Mouse (Mus musculus): ENCODE data around the gene Fgd5.

Fgd5 gene

GRCm38 (mm10) chr6:92004806-92005205 lies 26.1 kb downstream of the Fgd5 start:
- DNase-seq (ENCODE audit: extremely low spot score), result no peak

GRCm38 (mm10) chr6:92010895-92011294 lies 32.2 kb downstream of the Fgd5 start:
- DNase-seq (ENCODE audit: extremely low spot score), result no peak

GRCm38 (mm10) chr6:92012413-92012812 lies 33.7 kb downstream of the Fgd5 start:
- DNase-seq (ENCODE audit: extremely low spot score), result no peak

- no peak for DNase-seq (ENCODE audit: extremely low spot score)
Observed at GRCm38 (mm10) chr6:92013035-92013434, 34.4 kb downstream of the Fgd5 start.

- DNase-seq (ENCODE audit: extremely low spot score), result no peak
Observed at GRCm38 (mm10) chr6:92013620-92014019, 34.9 kb downstream of the Fgd5 start.

GRCm38 (mm10) chr6:92014936-92015335 lies 36.3 kb downstream of the Fgd5 start:
- DNase-seq (ENCODE audit: extremely low spot score), result no peak

GRCm38 (mm10) chr6:92015848-92016247 lies 37.2 kb downstream of the Fgd5 start:
- no peak for DNase-seq (ENCODE audit: extremely low spot score)

- DNase-seq (ENCODE audit: extremely low spot score), result no peak
Observed at GRCm38 (mm10) chr6:92016738-92017137, 38.1 kb downstream of the Fgd5 start.

- DNase-seq (ENCODE audit: extremely low spot score), result no peak
Observed at GRCm38 (mm10) chr6:92018421-92018820, 39.7 kb downstream of the Fgd5 start.

- no peak for DNase-seq (ENCODE audit: extremely low spot score)
Observed at GRCm38 (mm10) chr6:92021061-92021460, 42.4 kb downstream of the Fgd5 start.

GRCm38 (mm10) chr6:92021506-92021905 lies 42.8 kb downstream of the Fgd5 start:
- DNase-seq (ENCODE audit: extremely low spot score), result no peak

GRCm38 (mm10) chr6:92025252-92025651 lies 46.6 kb downstream of the Fgd5 start:
- DNase-seq (ENCODE audit: extremely low spot score), result no peak

GRCm38 (mm10) chr6:92027379-92027778 lies 48.7 kb downstream of the Fgd5 start:
- no peak for DNase-seq (ENCODE audit: extremely low spot score)

GRCm38 (mm10) chr6:92030646-92031045 lies 52.0 kb downstream of the Fgd5 start:
- no peak for DNase-seq (ENCODE audit: extremely low spot score)

GRCm38 (mm10) chr6:92034713-92035112 lies 56.0 kb downstream of the Fgd5 start:
- DNase-seq (ENCODE audit: extremely low spot score), result no peak

GRCm38 (mm10) chr6:92036372-92036771 lies 57.7 kb downstream of the Fgd5 start:
- no peak for DNase-seq (ENCODE audit: extremely low spot score)

- no peak for DNase-seq (ENCODE audit: extremely low spot score)
Observed at GRCm38 (mm10) chr6:92038158-92038557, 59.5 kb downstream of the Fgd5 start.

- DNase-seq (ENCODE audit: extremely low spot score), result no peak
Observed at GRCm38 (mm10) chr6:92041271-92041670, 62.6 kb downstream of the Fgd5 start.

GRCm38 (mm10) chr6:92042055-92042454 lies 63.4 kb downstream of the Fgd5 start:
- DNase-seq (ENCODE audit: extremely low spot score), result no peak

- DNase-seq (ENCODE audit: extremely low spot score), result no peak
Observed at GRCm38 (mm10) chr6:92042850-92043249, 64.2 kb downstream of the Fgd5 start.

GRCm38 (mm10) chr6:92057768-92058167 lies 79.1 kb downstream of the Fgd5 start:
- DNase-seq (ENCODE audit: extremely low spot score), result no peak

GRCm38 (mm10) chr6:92061725-92062124 lies 83.0 kb downstream of the Fgd5 start:
- DNase-seq (ENCODE audit: extremely low spot score), result no peak

- no peak for DNase-seq (ENCODE audit: extremely low spot score)
Observed at GRCm38 (mm10) chr6:92063452-92063851, 84.8 kb downstream of the Fgd5 start.

- DNase-seq (ENCODE audit: extremely low spot score), result no peak
Observed at GRCm38 (mm10) chr6:92064101-92064500, 85.4 kb downstream of the Fgd5 start.

Data from embryo, embryonic 9.5 days (tissue).